Mouse (Mus musculus) stomach, postnatal 0 days (tissue): ENCODE measurements around the gene Trim66. TPM values are rescaled to one million over a fixed set of nuclear protein-coding genes. Genes with fewer than 3 reads are reported as not detected.

Source experiments
- ATAC-seq: fragments of 200-750 bp; cut with Nextera tagmentation; 2 replicates; pipeline ENCODE4 v1.8.0; 2017; ENCODE audit not compliant: low FRiP score, low TSS enrichment
- DNase-seq: peaks from one replicate; pipeline ENCODE4 v3.0.0-alpha.2; 2016; ENCODE audit warnings: low spot score
- H3K27ac ChIP-seq: fragments of 300-500 bp; sonication (generic); replicated peaks from 2 replicates; pipeline ENCODE4 v1.5.1; 2014; ENCODE audit warnings: mild to moderate bottlenecking, control low read depth
- H3K27me3 ChIP-seq: fragments of 300-500 bp; sonication (generic); 2 replicates; pipeline ENCODE4 v1.6.1; 2014; ENCODE audit warnings: low read length; ENCODE audit not compliant: control insufficient read depth, insufficient read depth
- H3K36me3 ChIP-seq: fragments of 300-500 bp; sonication (generic); 2 replicates; pipeline ENCODE4 v1.6.1; 2014; ENCODE audit warnings: low read length, mixed read lengths; ENCODE audit not compliant: control insufficient read depth, insufficient read depth
- H3K4me1 ChIP-seq: fragments of 300-500 bp; sonication (generic); replicated peaks from 2 replicates; pipeline ENCODE4 v1.6.1; 2014; ENCODE audit warnings: antibody characterized with exemption; ENCODE audit not compliant: control insufficient read depth, insufficient read depth
- H3K4me2 ChIP-seq: fragments of 300-500 bp; sonication (generic); replicated peaks from 2 replicates; pipeline ENCODE4 v1.6.1; 2014; ENCODE audit warnings: low read depth, mild to moderate bottlenecking, control low read depth, moderate library complexity
- H3K4me3 ChIP-seq: fragments of 300-500 bp; sonication (generic); 2 replicates; pipeline ENCODE4 v1.5.1; 2014; ENCODE audit warnings: low read depth, low read length, control low read depth
- H3K9ac ChIP-seq: fragments of 300-500 bp; sonication (generic); 2 replicates; pipeline ENCODE4 v1.6.1; 2014; ENCODE audit warnings: mild to moderate bottlenecking, low read length, control low read depth, mixed read lengths
- H3K9me3 ChIP-seq: fragments of 300-500 bp; sonication (generic); 2 replicates; pipeline ENCODE4 v1.6.1; 2016; ENCODE audit warnings: low read length; ENCODE audit not compliant: control insufficient read depth
- CTCF ChIP-seq: IDR thresholded peaks from 2 replicates; pipeline ENCODE4 v1.5.1; 2016; ENCODE audit warnings: antibody characterized with exemption, low read depth, mild to moderate bottlenecking, moderate library complexity
- EP300 ChIP-seq: optimal IDR thresholded peaks from 2 replicates; pipeline ENCODE3; 2016; ENCODE audit warnings: antibody characterized with exemption
- WGBS: fragments of 180-500 bp; shearing (Covaris S2); extraction: QIAGEN DNeasy Blood & Tissue Kit; methylation state at CpG from one replicate; pipeline ENCODE4 v1.1.7; 2014; 5-methylcytosine and 5-hydroxymethylcytosine counted together
- polyA plus RNA-seq: library from polyadenylated mRNA; unstranded; fragments of >200 nt; fragmentation: Nextera tagmentation; extraction: Ambion mirVana; gene quantifications from 2 replicates; pipeline ENCODE4 v1.2.1, GENCODE M21; 2015

Trim66 gene
- polyA plus RNA-seq, 1 experiment from 2014 or later = 0.02 TPM

DNA sequence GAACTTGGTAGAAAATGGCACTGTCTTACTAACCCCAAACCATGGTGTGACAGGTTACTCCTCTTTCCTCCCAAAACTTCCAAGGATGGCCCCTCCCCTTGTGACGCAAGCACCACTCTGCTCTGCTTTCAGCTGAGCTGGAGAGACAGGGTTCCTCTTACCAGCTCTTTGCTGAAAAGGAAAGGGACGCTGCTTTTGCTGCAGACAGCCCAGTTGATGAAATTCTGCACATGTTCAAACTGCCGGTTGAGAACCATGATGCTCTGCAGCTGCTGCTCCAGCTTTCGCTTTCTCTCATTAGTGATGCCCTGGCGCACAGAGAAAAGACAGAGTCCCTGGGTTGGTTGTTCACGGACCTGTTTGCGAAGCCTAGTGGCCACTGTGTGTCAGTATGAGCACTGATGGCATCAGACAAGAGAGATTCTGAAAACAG is 27.2 kb downstream of the Trim66 start:
- Histone ChIP-seq H3K36me3 (no peaks in the 10 kb centered on the region), H3K4me2 (no peak overlapping the region), H3K27me3 (no peaks in the 10 kb centered on the region), H3K9ac (no peak overlapping the region), H3K4me3 (no peak overlapping the region), H3K4me1 (no peaks in the 10 kb centered on the region), H3K9me3 (no peaks in the 10 kb centered on the region), H3K27ac (no peak overlapping the region)
- TF ChIP-seq CTCF (peak; percentile 40), EP300 (no peak)
- 19% methylated on average over 7 of the region's 7 CpGs for WGBS
- ATAC-seq (peak; percentile 35; the same call in 1 of the 2 replicates), DNase-seq (no peak)

DNA sequence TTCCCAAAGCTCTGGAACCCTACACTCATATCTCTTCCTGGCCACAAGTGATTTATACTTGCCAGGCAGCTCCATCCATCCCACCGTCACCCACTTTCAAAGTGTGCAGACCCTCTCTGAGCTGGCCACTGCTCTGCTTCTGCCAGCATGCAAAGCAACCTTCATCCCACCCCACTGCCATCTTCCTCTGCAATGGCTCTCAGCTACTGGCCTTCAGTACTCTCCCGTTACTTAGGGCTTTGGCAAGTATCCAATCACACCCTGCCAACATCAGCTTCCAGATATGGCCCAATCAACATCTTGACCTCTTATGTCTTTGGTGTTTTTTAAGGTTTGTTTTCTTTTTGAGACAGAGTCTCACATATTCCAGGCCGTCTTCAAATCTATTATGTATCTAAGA is 30.0 kb downstream of the Trim66 start:
- H3K27ac ChIP-seq = no peak overlapping the region
- 62% methylated on average over 3 of the region's 3 CpGs for WGBS
- H3K4me2 ChIP-seq = no peak overlapping the region
- H3K4me1 ChIP-seq = no peaks in the 10 kb centered on the region
- H3K9me3 ChIP-seq = no peaks in the 10 kb centered on the region
- ATAC-seq = no peak
- H3K36me3 ChIP-seq = no peaks in the 10 kb centered on the region
- H3K9ac ChIP-seq = no peak overlapping the region
- H3K4me3 ChIP-seq = no peak overlapping the region
- no peak for DNase-seq
- H3K27me3 ChIP-seq = no peaks in the 10 kb centered on the region
- TF ChIP-seq EP300 = no peak
- no peak for TF ChIP-seq CTCF

DNA sequence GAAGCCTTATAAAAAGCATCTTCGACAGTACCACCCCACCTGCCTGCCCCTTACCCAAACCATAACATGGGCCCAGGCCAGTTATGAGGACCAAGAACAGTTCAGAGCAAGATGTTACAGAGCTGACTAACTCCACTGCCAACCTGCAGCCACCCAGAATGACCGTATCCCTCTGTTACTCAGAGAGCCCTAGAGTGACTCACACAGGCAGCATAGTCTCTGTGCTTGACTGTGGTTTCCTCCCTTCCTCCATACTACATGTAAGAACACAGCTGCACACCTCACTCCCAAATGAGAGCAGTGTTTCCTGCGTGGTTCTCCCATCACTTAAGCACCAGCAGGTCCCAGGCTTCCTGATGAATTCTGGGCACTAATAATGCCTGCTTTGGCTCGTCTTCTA is 37.2 kb downstream of the Trim66 start:
- no peak for TF ChIP-seq CTCF
- no peak for TF ChIP-seq EP300
- no peak overlapping the region for H3K4me3 ChIP-seq
- no peak overlapping the region for H3K9ac ChIP-seq
- no peak for DNase-seq
- no peaks in the 10 kb centered on the region for H3K27me3 ChIP-seq
- no peaks in the 10 kb centered on the region for H3K9me3 ChIP-seq
- no peak overlapping the region for H3K4me2 ChIP-seq
- ATAC-seq = no peak
- WGBS = 56% methylated on average over 4 of the region's 4 CpGs
- no peaks in the 10 kb centered on the region for H3K4me1 ChIP-seq
- no peak overlapping the region for H3K27ac ChIP-seq
- H3K36me3 ChIP-seq = no peaks in the 10 kb centered on the region

DNA sequence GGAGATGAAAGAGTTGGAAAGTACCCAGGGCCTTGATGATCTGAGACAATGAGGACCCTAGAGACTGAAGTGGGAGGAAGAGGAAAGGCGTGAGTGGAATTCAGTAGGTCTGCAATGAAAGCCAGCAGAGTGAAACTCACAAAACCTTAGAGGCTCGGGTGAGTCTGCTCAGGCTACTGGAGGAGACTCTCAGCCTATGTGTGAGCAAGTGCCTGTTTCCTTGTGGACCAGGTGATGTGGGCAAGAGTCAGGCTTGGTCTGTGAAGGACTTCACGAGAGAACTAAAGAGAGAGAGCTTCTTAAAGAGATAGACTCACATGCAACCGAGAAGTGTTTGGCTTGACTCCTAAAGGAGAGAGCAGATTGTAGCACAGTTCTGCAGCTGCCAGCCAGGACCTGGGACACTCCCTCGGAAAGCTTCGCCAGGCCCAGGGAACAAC is 39.7 kb downstream of the Trim66 start:
- H3K27ac ChIP-seq = no peak overlapping the region
- H3K27me3 ChIP-seq = no peaks in the 10 kb centered on the region
- no peaks in the 10 kb centered on the region for H3K9me3 ChIP-seq
- no peaks in the 10 kb centered on the region for H3K36me3 ChIP-seq
- no peak for ATAC-seq
- 33% methylated on average over 6 of the region's 6 CpGs for WGBS
- TF ChIP-seq EP300 = no peak
- TF ChIP-seq CTCF = no peak
- no peak for DNase-seq
- no peak overlapping the region for H3K4me3 ChIP-seq
- no peak overlapping the region for H3K4me2 ChIP-seq
- no peak overlapping the region for H3K9ac ChIP-seq
- no peaks in the 10 kb centered on the region for H3K4me1 ChIP-seq

DNA sequence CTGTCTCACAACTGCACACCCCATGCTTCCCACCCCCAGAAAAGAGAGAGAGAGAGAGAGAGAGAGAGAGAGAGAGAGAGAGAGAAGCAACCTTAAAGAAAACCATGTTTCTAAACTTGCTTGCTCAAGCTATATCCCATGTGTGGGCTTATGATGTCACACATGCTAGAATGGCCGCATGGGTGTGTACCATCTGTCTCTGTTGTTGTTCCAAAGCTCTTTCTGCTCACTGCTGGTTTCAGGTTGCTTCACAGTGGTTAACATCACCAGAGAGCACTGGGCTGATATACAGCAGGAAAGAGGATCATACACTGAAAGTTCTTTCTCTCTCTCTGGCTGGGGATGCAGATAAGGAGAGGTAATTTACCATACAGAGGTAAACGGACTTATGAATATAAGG is 40.3 kb downstream of the Trim66 start:
- Histone ChIP-seq H3K9me3 (no peaks in the 10 kb centered on the region), H3K9ac (no peak overlapping the region), H3K27me3 (no peaks in the 10 kb centered on the region), H3K27ac (no peak overlapping the region), H3K4me3 (no peak overlapping the region), H3K4me2 (no peak overlapping the region), H3K36me3 (no peaks in the 10 kb centered on the region), H3K4me1 (no peaks in the 10 kb centered on the region)
- DNase-seq = no peak
- no peak for ATAC-seq
- WGBS = 42% methylated on average over 2 of the region's 2 CpGs
- TF ChIP-seq CTCF = no peak
- no peak for TF ChIP-seq EP300

DNA sequence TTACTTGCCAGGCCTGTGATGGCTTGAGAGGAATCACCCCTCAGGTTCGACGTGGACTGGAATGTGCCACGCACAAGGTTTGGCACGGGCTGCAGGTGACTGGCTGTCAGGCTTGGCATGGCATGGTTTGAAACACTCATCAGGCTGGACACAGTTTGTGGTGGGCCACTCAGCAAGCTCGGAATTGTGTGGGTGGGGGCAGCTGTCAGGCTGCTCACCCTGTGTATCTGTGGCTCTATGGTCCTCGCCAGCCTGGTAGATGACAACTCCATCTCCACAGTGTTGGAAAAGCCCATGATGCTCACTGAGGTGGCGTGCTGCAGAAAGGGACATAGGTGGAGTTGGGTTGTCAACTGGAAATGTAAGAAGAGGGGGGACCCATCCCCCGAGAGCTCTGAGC is 47.2 kb downstream of the Trim66 start:
- Histone ChIP-seq H3K4me3 (no peak overlapping the region), H3K4me2 (no peak overlapping the region), H3K27me3 (no peaks in the 10 kb centered on the region), H3K9ac (no peak overlapping the region), H3K36me3 (no peaks in the 10 kb centered on the region), H3K4me1 (no peaks in the 10 kb centered on the region), H3K27ac (no peak overlapping the region), H3K9me3 (no peaks in the 10 kb centered on the region)
- no peak for TF ChIP-seq EP300
- no peak for TF ChIP-seq CTCF
- 95% methylated on average over 8 of the region's 8 CpGs for WGBS
- ATAC-seq (0 out of 2 replicates have a peak, but pooled peaks have one; percentile 35), DNase-seq (no peak)
